Mouse (Mus musculus) neural tube, embryonic 14.5 days (tissue): ENCODE data around the gene Art3. TPM values are rescaled to one million over a fixed set of nuclear protein-coding genes. Genes with fewer than 3 reads are reported as not detected.
A peak's percentile ranks its signal among the peaks of the same experiment; 100 is the strongest.

Experiments used
- ATAC-seq: fragments of 200-750 bp; cut with Nextera tagmentation; 2 replicates; pipeline ENCODE4 v1.8.0; 2017; ENCODE audit warnings: low read depth, mild to moderate bottlenecking, moderate TSS enrichment, moderate library complexity
- H3K27ac ChIP-seq: fragments of 300-500 bp; sonication (generic); 2 replicates; pipeline ENCODE4 v1.5.1; 2014; ENCODE audit warnings: low read depth, mild to moderate bottlenecking, control low read depth, low read length, moderate library complexity, mixed read lengths
- H3K27me3 ChIP-seq: fragments of 300-500 bp; sonication (generic); 2 replicates; pipeline ENCODE4 v1.6.1; 2014; ENCODE audit warnings: low read length; ENCODE audit not compliant: control insufficient read depth, insufficient read depth
- H3K36me3 ChIP-seq: fragments of 300-500 bp; sonication (generic); 2 replicates; pipeline ENCODE4 v1.6.1; 2014; ENCODE audit warnings: low read length, mixed read lengths; ENCODE audit not compliant: control insufficient read depth, insufficient read depth
- H3K4me1 ChIP-seq: fragments of 300-500 bp; sonication (generic); 2 replicates; pipeline ENCODE4 v1.6.1; 2014; ENCODE audit warnings: low read length; ENCODE audit not compliant: control insufficient read depth, insufficient read depth
- H3K4me2 ChIP-seq: fragments of 300-500 bp; sonication (generic); 2 replicates; pipeline ENCODE4 v1.6.1; 2014; ENCODE audit warnings: mild to moderate bottlenecking, low read depth, low read length, control low read depth
- H3K4me3 ChIP-seq: fragments of 300-500 bp; sonication (generic); 2 replicates; pipeline ENCODE4 v1.5.1; 2014; ENCODE audit warnings: low read depth, low read length, control low read depth, mixed read lengths
- H3K9ac ChIP-seq: fragments of 300-500 bp; sonication (generic); replicated peaks from 2 replicates; pipeline ENCODE4 v1.6.1; 2014; ENCODE audit warnings: low read depth, mild to moderate bottlenecking, control low read depth, low read length, mixed read lengths
- H3K9me3 ChIP-seq: fragments of 300-500 bp; sonication (generic); 2 replicates; pipeline ENCODE4 v1.6.1; 2016; ENCODE audit warnings: low read length; ENCODE audit not compliant: control insufficient read depth
- WGBS: fragments of 180-500 bp; shearing (Covaris S2); extraction: QIAGEN DNeasy Blood & Tissue Kit; methylation state at CpG from one replicate; pipeline ENCODE4 v1.1.7; 2014; 5-methylcytosine and 5-hydroxymethylcytosine counted together
- polyA plus RNA-seq: library from polyadenylated mRNA; unstranded; fragments of >200 nt; fragmentation: Nextera tagmentation; extraction: Ambion mirVana; gene quantifications from 2 replicates; pipeline ENCODE4 v1.2.1, GENCODE M21; 2014

Art3 gene
- polyA plus RNA-seq, 1 experiment from 2014 or later = 6.0 TPM

DNA sequence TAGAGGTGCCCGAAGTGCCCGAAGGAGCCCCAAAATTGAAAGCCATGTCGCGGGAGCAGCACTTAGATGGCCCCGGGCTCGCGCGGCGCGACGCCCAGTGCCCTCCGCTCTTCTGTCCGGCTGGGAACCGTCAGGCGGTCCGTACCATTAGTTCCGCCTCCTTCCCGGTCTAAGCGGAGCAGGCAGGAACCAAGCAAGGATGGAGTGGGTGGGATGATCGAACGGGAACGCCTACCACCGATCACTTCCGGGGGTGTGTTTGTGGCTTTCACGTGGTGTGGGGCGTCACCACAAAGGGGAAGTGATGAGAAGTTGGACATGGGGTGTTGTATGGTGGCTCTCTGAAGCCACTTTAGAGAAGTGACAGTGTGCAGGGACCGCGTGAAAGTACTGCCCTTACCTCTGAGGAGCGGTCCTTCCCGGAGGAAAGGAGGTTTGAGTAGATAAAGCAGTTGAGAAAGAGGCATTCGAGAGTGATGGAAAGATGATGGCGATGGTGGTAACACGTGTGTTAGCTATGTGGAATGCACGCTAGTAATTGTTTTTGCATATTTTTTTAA lies 103.5 kb downstream of the Art3 start, which contains the start of gene Nup54:
Gene Nup54, minus strand, starts transcription at position 195 of the 560 bp plus-strand sequence.
- WGBS = 1% methylated on average over 34 of the region's 34 CpGs
- Histone ChIP-seq H3K27ac (peak within 1 kb of the TSS; percentile 77), H3K9me3 (no peaks in the 10 kb centered on the region), H3K4me3 (peak within 1 kb of the TSS; percentile 91), H3K9ac (peak within 1 kb of the TSS; percentile 84), H3K4me2 (peak within 1 kb of the TSS; percentile 92), H3K36me3 (no peaks in the 10 kb centered on the region), H3K4me1 (peaks cover 6% of the 10 kb centered on the region), H3K27me3 (no peaks in the 10 kb centered on the region)
- peak; percentile 100 for ATAC-seq

DNA sequence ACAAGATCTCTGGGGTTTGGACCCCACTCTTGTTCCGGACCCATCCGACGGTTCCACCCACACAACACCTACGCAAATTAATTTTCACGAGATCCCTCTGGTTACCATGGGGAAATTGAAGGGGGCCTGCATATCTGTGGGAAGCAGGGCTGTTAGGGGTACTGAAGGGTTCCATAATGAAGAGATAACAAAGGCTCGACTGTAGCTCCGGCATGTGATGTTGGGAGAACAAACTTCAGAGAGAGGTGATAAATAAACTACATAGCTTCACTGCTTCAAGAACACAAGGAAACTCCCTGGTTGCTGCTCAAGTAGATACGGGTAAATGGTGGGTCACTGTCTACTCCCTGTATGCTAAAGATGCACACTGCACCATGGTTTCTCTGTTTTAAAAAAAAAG lies 106.9 kb downstream of the Art3 start:
- no peak overlapping the region for H3K9ac ChIP-seq
- no peak for ATAC-seq
- WGBS = 91% methylated on average over 8 of the region's 8 CpGs
- H3K4me1 ChIP-seq = 0 out of 2 replicates have a peak, but pooled peaks cover 3% of the 10 kb centered on the region
- no peak overlapping the region for H3K27ac ChIP-seq
- no peaks in the 10 kb centered on the region for H3K36me3 ChIP-seq
- no peaks in the 10 kb centered on the region for H3K27me3 ChIP-seq
- no peak overlapping the region for H3K4me3 ChIP-seq
- no peak overlapping the region for H3K4me2 ChIP-seq
- H3K9me3 ChIP-seq = no peaks in the 10 kb centered on the region

- Histone ChIP-seq H3K27ac (no peak overlapping the region), H3K4me3 (no peak overlapping the region), H3K27me3 (no peaks in the 10 kb centered on the region), H3K9ac (no peak overlapping the region), H3K9me3 (no peaks in the 10 kb centered on the region), H3K4me2 (no peak overlapping the region), H3K36me3 (peaks cover 7% of the 10 kb centered on the region; the same call in 1 of the 2 replicates), H3K4me1 (no peaks in the 10 kb centered on the region)
- no peak for ATAC-seq
- 67% methylated on average over 5 of the region's 5 CpGs for WGBS
These were observed 109.9 kb downstream of the Art3 start for GRCm38 (mm10) chr5:92441494-92441893.

DNA sequence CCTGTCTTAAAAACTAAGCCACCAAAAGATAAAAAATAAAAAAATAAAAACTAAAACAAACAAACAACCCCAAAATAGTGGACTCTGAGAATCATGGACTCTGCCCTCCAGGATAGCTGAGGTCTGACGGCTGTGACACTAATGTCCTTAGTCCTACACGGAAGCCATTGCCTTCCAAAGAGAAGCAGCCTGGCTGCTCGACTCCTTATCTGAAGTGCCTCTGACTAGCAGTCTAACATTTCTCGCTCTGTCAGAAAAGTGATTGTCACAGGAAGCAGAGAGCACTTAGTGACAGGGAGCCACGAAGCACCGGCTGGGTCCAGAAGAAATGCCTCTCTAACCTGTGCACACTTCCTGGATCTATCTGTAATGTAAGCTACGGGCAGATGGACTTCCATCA lies 111.3 kb downstream of the Art3 start:
- no peak for ATAC-seq
- Histone ChIP-seq H3K27me3 (no peaks in the 10 kb centered on the region), H3K27ac (no peak overlapping the region), H3K4me1 (no peaks in the 10 kb centered on the region), H3K4me3 (no peak overlapping the region), H3K9me3 (no peaks in the 10 kb centered on the region), H3K9ac (no peak overlapping the region), H3K4me2 (no peak overlapping the region), H3K36me3 (peaks cover 18% of the 10 kb centered on the region)
- 93% methylated on average over 7 of the region's 7 CpGs for WGBS

- peaks cover 31% of the 10 kb centered on the region for H3K36me3 ChIP-seq
- no peak overlapping the region for H3K4me3 ChIP-seq
- H3K9ac ChIP-seq = no peak overlapping the region
- H3K4me1 ChIP-seq = no peaks in the 10 kb centered on the region
- no peak overlapping the region for H3K4me2 ChIP-seq
- no peak overlapping the region for H3K27ac ChIP-seq
- ATAC-seq = no peak
- H3K27me3 ChIP-seq = no peaks in the 10 kb centered on the region
- 90% methylated on average over 2 of the region's 2 CpGs for WGBS
- H3K9me3 ChIP-seq = no peaks in the 10 kb centered on the region
These were observed 113.4 kb downstream of the Art3 start for GRCm38 (mm10) chr5:92445016-92445415.

- Histone ChIP-seq H3K36me3 (peaks cover 42% of the 10 kb centered on the region), H3K9ac (no peak overlapping the region), H3K4me2 (no peak overlapping the region), H3K4me1 (no peaks in the 10 kb centered on the region), H3K9me3 (no peaks in the 10 kb centered on the region), H3K27me3 (no peaks in the 10 kb centered on the region), H3K27ac (no peak overlapping the region), H3K4me3 (no peak overlapping the region)
- ATAC-seq = no peak
- 95% methylated on average over 5 of the region's 5 CpGs for WGBS
These were observed 115.1 kb downstream of the Art3 start for GRCm38 (mm10) chr5:92446736-92447135.

- 93% methylated on average over 5 of the region's 5 CpGs for WGBS
These were observed 121.2 kb downstream of the Art3 start for GRCm38 (mm10) chr5:92452876-92453275.

DNA sequence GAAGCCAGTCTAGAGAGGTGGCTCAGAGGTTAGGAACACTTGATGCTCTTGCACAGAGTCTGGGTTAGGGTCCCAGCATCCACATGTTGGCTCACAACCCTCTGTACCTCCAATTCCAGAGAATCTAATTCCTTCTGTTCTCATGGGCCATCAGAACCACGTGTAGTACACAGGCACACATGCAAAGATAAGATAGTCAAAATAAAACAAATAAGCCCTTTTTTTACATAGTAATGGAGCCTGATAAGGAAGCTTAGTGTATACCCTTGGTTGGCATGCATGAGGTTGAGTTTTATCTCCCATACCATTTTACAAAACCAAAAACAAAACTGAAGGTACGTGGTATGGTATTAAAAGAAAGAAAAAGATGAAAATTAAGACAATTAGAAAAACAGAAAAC lies 125.8 kb downstream of the Art3 start:
- H3K36me3 ChIP-seq = peaks cover 27% of the 10 kb centered on the region
- H3K27me3 ChIP-seq = no peaks in the 10 kb centered on the region
- no peak overlapping the region for H3K27ac ChIP-seq
- no peak overlapping the region for H3K9ac ChIP-seq
- H3K4me3 ChIP-seq = no peak overlapping the region
- no peak overlapping the region for H3K4me2 ChIP-seq
- 88% methylated on average over 2 of the region's 2 CpGs for WGBS
- no peak for ATAC-seq
- H3K9me3 ChIP-seq = no peaks in the 10 kb centered on the region
- H3K4me1 ChIP-seq = no peaks in the 10 kb centered on the region

More at GRCm38 (mm10) chr5:92452876-92453275, 121.2 kb downstream of the Art3 start:
- H3K9ac ChIP-seq = no peak overlapping the region
- no peak overlapping the region for H3K27ac ChIP-seq
- no peaks in the 10 kb centered on the region for H3K9me3 ChIP-seq
- no peak for ATAC-seq
- H3K36me3 ChIP-seq = peaks cover 50% of the 10 kb centered on the region
- H3K27me3 ChIP-seq = no peaks in the 10 kb centered on the region
- H3K4me1 ChIP-seq = no peaks in the 10 kb centered on the region
- no peak overlapping the region for H3K4me3 ChIP-seq
- H3K4me2 ChIP-seq = no peak overlapping the region

GRCm38 (mm10) chr5:92458726-92459125 lies 127.1 kb downstream of the Art3 start:
- Histone ChIP-seq H3K27ac (no peak overlapping the region), H3K36me3 (peaks cover 25% of the 10 kb centered on the region), H3K9ac (no peak overlapping the region), H3K27me3 (no peaks in the 10 kb centered on the region), H3K4me1 (no peaks in the 10 kb centered on the region), H3K4me2 (no peak overlapping the region), H3K4me3 (no peak overlapping the region), H3K9me3 (no peaks in the 10 kb centered on the region)
- 53% methylated on average over 5 of the region's 5 CpGs for WGBS
- ATAC-seq = no peak
